Mouse (Mus musculus): ENCODE results near the gene Coa5. TPM values are rescaled to one million over a fixed set of nuclear protein-coding genes. Genes with fewer than 3 reads are reported as not detected.
A peak's percentile ranks its signal among the peaks of the same experiment; 100 is the strongest.

Coa5 gene
- 10 to 100 TPM; 92.0 to 95.3 TPM for total RNA-seq (2021)
- long read RNA-seq, experiment 1, transcript Coa5-201 (3 exons, 3,863 nt), result major isoform, 44 of 57 reads
- long read RNA-seq, experiment 1, partial matches to known transcripts, result 0 of 57 reads
- long read RNA-seq, experiment 1, other reads (novel, unspliced or antisense), result 13 of 57 reads
- long read RNA-seq, experiment 2, transcript Coa5-201 (3 exons, 3,863 nt), result major isoform, 43 of 66 reads
- long read RNA-seq, experiment 2, partial matches to known transcripts, result 0 of 66 reads
- long read RNA-seq, experiment 2, other reads (novel, unspliced or antisense), result 23 of 66 reads

- peak; percentile 92 to 93 for DNase-seq
- intact Hi-C loops (cut with DNase I), result loop anchor here (10.0 kb wide), 1 partner anchor 435 kb away; the partner anchor contains the start of gene Tsga10
Observed at GRCm38 (mm10) chr1:37429366-37430296, at the start of gene Coa5, which contains the start of gene Unc50. TSS of gene Coa5 (minus strand) at chr1:37430103. TSS of gene Unc50 (plus strand) at chr1:37430139.

GRCm38 (mm10) chr1:37479074-37479473, 49.2 kb upstream of the Coa5 start:
- no peak for DNase-seq
- intact Hi-C loops (cut with DNase I), result no loop called here

- no peak for DNase-seq
- intact Hi-C loops (cut with DNase I), result no loop called here
Observed at GRCm38 (mm10) chr1:37478416-37478815, 48.5 kb upstream of the Coa5 start.

- intact Hi-C loops (cut with DNase I), result no loop called here
- no peak for DNase-seq
Observed at GRCm38 (mm10) chr1:37477928-37478327, 48.0 kb upstream of the Coa5 start.

GRCm38 (mm10) chr1:37477250-37477649, 47.3 kb upstream of the Coa5 start:
- no peak for DNase-seq
- intact Hi-C loops (cut with DNase I), result no loop called here

- DNase-seq, result no peak
- intact Hi-C loops (cut with DNase I), result no loop called here
Observed at GRCm38 (mm10) chr1:37475312-37475711, 45.4 kb upstream of the Coa5 start.

- intact Hi-C loops (cut with DNase I), result loop anchor here (5.0 kb wide), 1 partner anchor 158 kb away; no protein-coding TSS in a partner anchor
- no peak for DNase-seq
Observed at GRCm38 (mm10) chr1:37474634-37475190, 44.8 kb upstream of the Coa5 start.

- intact Hi-C loops (cut with DNase I), result loop anchor here (5.0 kb wide), 1 partner anchor 158 kb away; no protein-coding TSS in a partner anchor
- DNase-seq, result no peak
Observed at GRCm38 (mm10) chr1:37474046-37474445, 44.1 kb upstream of the Coa5 start.

- DNase-seq, result no peak
- intact Hi-C loops (cut with DNase I), result loop anchor here (5.0 kb wide), 1 partner anchor 159 kb away; no protein-coding TSS in a partner anchor
Observed at GRCm38 (mm10) chr1:37473251-37473650, 43.3 kb upstream of the Coa5 start.

- intact Hi-C loops (cut with DNase I), result loop anchor here (5.0 kb wide), 1 partner anchor 161 kb away; no protein-coding TSS in a partner anchor
- no peak for DNase-seq
Observed at GRCm38 (mm10) chr1:37471179-37472148, 41.6 kb upstream of the Coa5 start.

- intact Hi-C loops (cut with DNase I), result no loop called here
Observed at GRCm38 (mm10) chr1:37469007-37469406, 39.1 kb upstream of the Coa5 start.

GRCm38 (mm10) chr1:37467806-37468205, 37.9 kb upstream of the Coa5 start:
- no peak for DNase-seq
- intact Hi-C loops (cut with DNase I), result no loop called here

More at GRCm38 (mm10) chr1:37469007-37469406, 39.1 kb upstream of the Coa5 start:
- no peak for DNase-seq

- no peak for DNase-seq
- intact Hi-C loops (cut with DNase I), result no loop called here
Observed at GRCm38 (mm10) chr1:37466322-37466995, 36.6 kb upstream of the Coa5 start.

- intact Hi-C loops (cut with DNase I), result no loop called here
- no peak for DNase-seq
Observed at GRCm38 (mm10) chr1:37464878-37465452, 35.1 kb upstream of the Coa5 start.

- no peak for DNase-seq
- intact Hi-C loops (cut with DNase I), result no loop called here
Observed at GRCm38 (mm10) chr1:37457546-37457945, 27.6 kb upstream of the Coa5 start.

GRCm38 (mm10) chr1:37451270-37451669, 21.4 kb upstream of the Coa5 start:
- no peak for DNase-seq
- intact Hi-C loops (cut with DNase I), result no loop called here

GRCm38 (mm10) chr1:37448361-37449095, 18.6 kb upstream of the Coa5 start:
- peak in 1 of 2 experiments; percentile 30 for DNase-seq
- intact Hi-C loops (cut with DNase I), result loop anchor here (5.0 kb wide), 1 partner anchor 189 kb away; no protein-coding TSS in a partner anchor

Data from gastrocnemius, postnatal 36 days (tissue).